Mouse (Mus musculus): ENCODE results near the gene Cdkn1b.
A peak's percentile ranks its signal among the peaks of the same experiment; 100 is the strongest.

Cdkn1b gene

GRCm38 (mm10) chr6:134920190-134921013 lies at the start of gene Cdkn1b:
Gene Cdkn1b, plus strand, starts transcription at chr6:134920401.
- DNase-seq (ENCODE audit: low spot score), result peak; percentile 88

- no peak for DNase-seq (ENCODE audit: low spot score)
These were observed 49.3 kb upstream of the Cdkn1b start for GRCm38 (mm10) chr6:134870887-134871286.

- no peak for DNase-seq (ENCODE audit: low spot score)
These were observed 48.0 kb upstream of the Cdkn1b start for GRCm38 (mm10) chr6:134872236-134872635.

- no peak for DNase-seq (ENCODE audit: low spot score)
These were observed 47.2 kb upstream of the Cdkn1b start for GRCm38 (mm10) chr6:134873018-134873417.

- no peak for DNase-seq (ENCODE audit: low spot score)
These were observed 43.4 kb upstream of the Cdkn1b start for GRCm38 (mm10) chr6:134876795-134877194.

- no peak for DNase-seq (ENCODE audit: low spot score)
These were observed 42.9 kb upstream of the Cdkn1b start for GRCm38 (mm10) chr6:134877276-134877675.

GRCm38 (mm10) chr6:134877892-134878291 lies 42.3 kb upstream of the Cdkn1b start:
- DNase-seq (ENCODE audit: low spot score), result no peak

GRCm38 (mm10) chr6:134879556-134879955 lies 40.6 kb upstream of the Cdkn1b start:
- DNase-seq (ENCODE audit: low spot score), result no peak

- DNase-seq (ENCODE audit: low spot score), result no peak
These were observed 40.2 kb upstream of the Cdkn1b start for GRCm38 (mm10) chr6:134880046-134880445.

- no peak for DNase-seq (ENCODE audit: low spot score)
These were observed 36.5 kb upstream of the Cdkn1b start for GRCm38 (mm10) chr6:134883661-134884060.

GRCm38 (mm10) chr6:134885515-134885914 lies 34.7 kb upstream of the Cdkn1b start:
- no peak for DNase-seq (ENCODE audit: low spot score)

- DNase-seq (ENCODE audit: low spot score), result no peak
These were observed 33.7 kb upstream of the Cdkn1b start for GRCm38 (mm10) chr6:134886475-134886874.

GRCm38 (mm10) chr6:134887008-134887407 lies 33.2 kb upstream of the Cdkn1b start:
- DNase-seq (ENCODE audit: low spot score), result no peak

- no peak for DNase-seq (ENCODE audit: low spot score)
These were observed 32.3 kb upstream of the Cdkn1b start for GRCm38 (mm10) chr6:134887711-134888449.

- no peak for DNase-seq (ENCODE audit: low spot score)
These were observed 31.6 kb upstream of the Cdkn1b start for GRCm38 (mm10) chr6:134888563-134889017.

GRCm38 (mm10) chr6:134889763-134890162 lies 30.4 kb upstream of the Cdkn1b start:
- DNase-seq (ENCODE audit: low spot score), result no peak

GRCm38 (mm10) chr6:134890436-134890835 lies 29.8 kb upstream of the Cdkn1b start:
- DNase-seq (ENCODE audit: low spot score), result no peak

GRCm38 (mm10) chr6:134896570-134897436 lies 23.4 kb upstream of the Cdkn1b start:
- no peak for DNase-seq (ENCODE audit: low spot score)

- DNase-seq (ENCODE audit: low spot score), result peak; percentile 98
These were observed 22.6 kb upstream of the Cdkn1b start for GRCm38 (mm10) chr6:134897443-134898094.

GRCm38 (mm10) chr6:134898095-134898965 lies 21.9 kb upstream of the Cdkn1b start, which contains the start of gene Gpr19:
Gene Gpr19, minus strand, starts transcription at chr6:134898578.
- DNase-seq (ENCODE audit: low spot score), result peak; percentile 93
